Mouse (Mus musculus) cortical plate, adult 2 months (tissue): ENCODE results near the gene Arhgap44.

Experiments used
- CTCF ChIP-seq: fragments of 200-500 bp; IDR thresholded peaks from 2 replicates; pipeline ENCODE4 v1.5.1; 2011; ENCODE audit warnings: mild to moderate bottlenecking, control low read depth, low read length; ENCODE audit not compliant: insufficient read depth; ENCODE audit errors: extremely low read depth
- POLR2A ChIP-seq: fragments of 200-500 bp; IDR thresholded peaks from 2 replicates; pipeline ENCODE4 v1.6.1; 2011; ENCODE audit warnings: mild to moderate bottlenecking, low read length, control low read depth; ENCODE audit not compliant: insufficient read depth; ENCODE audit errors: extremely low read depth

DNA sequence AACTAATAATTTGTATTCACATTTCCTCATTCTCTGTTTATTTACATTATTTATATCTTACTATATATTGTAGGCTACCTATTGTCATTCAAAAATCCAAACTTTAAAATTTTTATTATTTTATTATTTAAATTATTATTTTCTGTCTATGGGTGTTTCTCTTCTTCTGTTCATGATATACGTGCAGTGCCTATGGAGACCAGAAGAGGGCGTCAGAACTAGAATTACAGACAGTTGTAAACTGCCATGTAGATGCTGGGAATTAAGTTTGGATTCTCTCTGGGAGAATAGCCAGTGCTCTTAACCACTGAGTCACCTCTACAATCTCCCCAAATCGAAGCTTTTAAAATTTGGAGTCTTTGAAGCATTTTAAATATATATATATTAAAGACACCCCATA is 101.3 kb downstream of the Arhgap44 start:
- TF ChIP-seq CTCF: no peak
- TF ChIP-seq POLR2A: no peak
